Mouse (Mus musculus) adrenal gland, adult 2 months (tissue): Measurements from ENCODE around the gene Ano4. TPM values are rescaled to one million over a fixed set of nuclear protein-coding genes. Genes with fewer than 3 reads are reported as not detected.

Experiments
- polyA plus RNA-seq: library from polyadenylated mRNA; depleted of rRNA; stranded (reverse); fragments of >200 nt; gene quantifications from 2 replicates; pipeline ENCODE4 v1.2.3, GENCODE M21; 2012; rRNA removed
- total RNA-seq, 2 experiments: library from RNA; stranded (reverse); gene quantifications; 2 replicates each; pipeline ENCODE4 v1.2.3; 2021

Gene Ano4
- total and polyA plus RNA-seq, 3 experiments = 0.07 to 0.41 (median 0.17) TPM

Other genes with a start within 250 kb of the Ano4 start
- 1 to 10 TPM; 2.3 to 8.1 TPM for gene Gas2l3, start 99.2 kb upstream of the Ano4 start, total RNA-seq
- 0.38 and 1.1 TPM in 2 replicates for gene Gas2l3, start 99.2 kb upstream of the Ano4 start, polyA plus RNA-seq
- gene Nr1h4, start 188.8 kb upstream of the Ano4 start, total RNA-seq = 10 to 100 TPM; 20.3 to 23.5 TPM
- 6.3 and 8.4 TPM in 2 replicates for gene Nr1h4, start 188.8 kb upstream of the Ano4 start, polyA plus RNA-seq